Mouse (Mus musculus) liver, adult 2 months (tissue): ENCODE results near the gene Med25.

Experiments
- CTCF ChIP-seq: fragments of 200-500 bp; IDR thresholded peaks from 2 replicates; pipeline ENCODE4 v1.5.1; 2011; ENCODE audit warnings: low read depth, low read length, control low read depth
- POLR2A ChIP-seq: fragments of 200-500 bp; IDR thresholded peaks from 2 replicates; pipeline ENCODE4 v1.6.1; 2011; ENCODE audit warnings: low read length, control low read depth; ENCODE audit not compliant: insufficient read depth; ENCODE audit errors: extremely low read depth

GRCm38 (mm10) chr7:44828706-44829105 is 63.8 kb downstream of the Med25 start:
- TF ChIP-seq CTCF (no peak), POLR2A (no peak)
